Mouse (Mus musculus): ENCODE measurements around the gene Pla2g4e.
"Not testable (repeated sequence)": the region's sequence is repeated elsewhere in the genome, so short reads cannot be mapped to it uniquely, and the experiment has no call there.

Gene Pla2g4e

GRCm38 (mm10) chr2:120244679-120245420 is at the start of gene Pla2g4e:
Gene Pla2g4e, minus strand, starts transcription at chr2:120245335.
- DNase-seq (ENCODE audit: low spot score): no peak

- no peak for DNase-seq (ENCODE audit: low spot score)
These were observed 46.4 kb upstream of the Pla2g4e start for GRCm38 (mm10) chr2:120291471-120292078.

GRCm38 (mm10) chr2:120288995-120289394 is 43.9 kb upstream of the Pla2g4e start, which contains the start of gene Pla2g4d:
Gene Pla2g4d, minus strand, starts transcription at chr2:120289197.
- no peak for DNase-seq (ENCODE audit: low spot score)

- DNase-seq (ENCODE audit: low spot score): no peak
These were observed 43.3 kb upstream of the Pla2g4e start for GRCm38 (mm10) chr2:120288401-120288800.

GRCm38 (mm10) chr2:120285639-120286038 is 40.5 kb upstream of the Pla2g4e start:
- DNase-seq (ENCODE audit: low spot score): no peak

GRCm38 (mm10) chr2:120284705-120285104 is 39.6 kb upstream of the Pla2g4e start:
- no peak for DNase-seq (ENCODE audit: low spot score)

- DNase-seq (ENCODE audit: low spot score): no peak
These were observed 39.0 kb upstream of the Pla2g4e start for GRCm38 (mm10) chr2:120284094-120284493.

- DNase-seq (ENCODE audit: low spot score): no peak
These were observed 38.4 kb upstream of the Pla2g4e start for GRCm38 (mm10) chr2:120283550-120283949.

- DNase-seq (ENCODE audit: low spot score): no peak
These were observed 36.1 kb upstream of the Pla2g4e start for GRCm38 (mm10) chr2:120281221-120281620.

GRCm38 (mm10) chr2:120279961-120280360 is 34.8 kb upstream of the Pla2g4e start:
- no peak for DNase-seq (ENCODE audit: low spot score)

GRCm38 (mm10) chr2:120276951-120277350 is 31.8 kb upstream of the Pla2g4e start:
- DNase-seq (ENCODE audit: low spot score): no peak

GRCm38 (mm10) chr2:120268635-120269034 is 23.5 kb upstream of the Pla2g4e start:
- DNase-seq (ENCODE audit: low spot score): no peak

- DNase-seq (ENCODE audit: low spot score): no peak
These were observed 20.4 kb upstream of the Pla2g4e start for GRCm38 (mm10) chr2:120265523-120265922.

GRCm38 (mm10) chr2:120264858-120265257 is 19.7 kb upstream of the Pla2g4e start:
- no peak for DNase-seq (ENCODE audit: low spot score)

GRCm38 (mm10) chr2:120262876-120263275 is 17.7 kb upstream of the Pla2g4e start:
- DNase-seq (ENCODE audit: low spot score): no peak

- no peak for DNase-seq (ENCODE audit: low spot score)
These were observed 16.2 kb upstream of the Pla2g4e start for GRCm38 (mm10) chr2:120261346-120261745.

- DNase-seq (ENCODE audit: low spot score): no peak
These were observed 11.1 kb upstream of the Pla2g4e start for GRCm38 (mm10) chr2:120256259-120256658.

GRCm38 (mm10) chr2:120252644-120253043 is 7.5 kb upstream of the Pla2g4e start:
- DNase-seq (ENCODE audit: low spot score): no peak

GRCm38 (mm10) chr2:120245421-120246016 is 384 bp upstream of the Pla2g4e start:
- DNase-seq (ENCODE audit: low spot score): no peak

- DNase-seq (ENCODE audit: low spot score): no peak
These were observed 1.1 kb downstream of the Pla2g4e start for GRCm38 (mm10) chr2:120243995-120244394.

- no peak for DNase-seq (ENCODE audit: low spot score)
These were observed 2.2 kb downstream of the Pla2g4e start for GRCm38 (mm10) chr2:120242791-120243467.

- DNase-seq (ENCODE audit: low spot score): not testable (repeated sequence)
These were observed 6.4 kb downstream of the Pla2g4e start for GRCm38 (mm10) chr2:120238733-120239132.

- no peak for DNase-seq (ENCODE audit: low spot score)
These were observed 7.4 kb downstream of the Pla2g4e start for GRCm38 (mm10) chr2:120237784-120238183.
